Mouse (Mus musculus): ENCODE results near the gene Efna5. TPM values are rescaled to one million over a fixed set of nuclear protein-coding genes. Genes with fewer than 3 reads are reported as not detected.

The Efna5 gene
- total and polyA plus RNA-seq, 3 experiments = 0.04 to 0.23 TPM; not detected in 1

GRCm38 (mm10) chr17:62562439-62562838 is 318.7 kb downstream of the Efna5 start:
- no peak for DNase-seq (ENCODE audit: extremely low read depth)

GRCm38 (mm10) chr17:62557215-62557614 is 323.9 kb downstream of the Efna5 start:
- Histone ChIP-seq H3K4me2 (ENCODE audit: insufficient read depth, low read depth, poor library complexity, severe bottlenecking) (no peak overlapping the region), H3K4me1 (ENCODE audit: control insufficient read depth in 1 of 2, insufficient read depth in 2 of 2) (no peaks in the 10 kb centered on the region), H3K27me3 (replicated peaks) (no peaks in the 10 kb centered on the region), H3K79me2 (replicated peaks; ENCODE audit: control insufficient read depth, extremely low read depth, insufficient read depth, poor library complexity, severe bottlenecking) (no peaks in the 10 kb centered on the region), H3K36me3 (replicated peaks in 1 of 2; ENCODE audit: control insufficient read depth in 1 of 2, insufficient read depth in 1 of 2, low read length in 1 of 2) (no peaks in the 10 kb centered on the region), H3K4me3 (replicated peaks in 1 of 3; ENCODE audit: low read depth in 2 of 3, low read length in 2 of 3, poor library complexity in 1 of 3) (no peak overlapping the region), H3K9me3 (replicated peaks; ENCODE audit: low read length) (peaks cover 22% of the 10 kb centered on the region), H3K9ac (ENCODE audit: insufficient read depth, low read depth) (no peak overlapping the region), H3K27ac (ENCODE audit: insufficient read depth, low read depth) (no peak overlapping the region)
- DNase-seq (ENCODE audit: extremely low read depth) = no peak
- TF ChIP-seq RAD21 (IDR thresholded peaks at IDR 0.05; ENCODE audit: low read depth, low read length) (no peak), TBP (conservative IDR thresholded peaks at IDR 0.05; ENCODE audit: low read depth, low read length) (no peak), MXI1 (IDR thresholded peaks at IDR 0.05; ENCODE audit: low read depth, low read length) (no peak), NELFE (IDR thresholded peaks at IDR 0.05; ENCODE audit: low read depth, low read length) (no peak), BHLHE40 (IDR thresholded peaks at IDR 0.05; ENCODE audit: low read depth, low read length) (no peak), ELF1 (IDR thresholded peaks at IDR 0.05; ENCODE audit: low read depth, low read length) (no peak), CTCF (conservative IDR thresholded peaks at IDR 0.05 in 1 of 2, IDR thresholded peaks at IDR 0.05 in 1 of 2; ENCODE audit: low read depth in 2 of 2, low read length in 2 of 2) (no peak), UBTF (IDR thresholded peaks at IDR 0.05; ENCODE audit: low read depth, low read length) (no peak), ETS1 (conservative IDR thresholded peaks at IDR 0.05; ENCODE audit: low read depth, low read length) (no peak), ZC3H11A (IDR thresholded peaks at IDR 0.05; ENCODE audit: low read depth, low read length) (no peak), MYC (IDR thresholded peaks at IDR 0.05; ENCODE audit: low read depth, low read length) (no peak), GABPA (IDR thresholded peaks at IDR 0.05; ENCODE audit: insufficient replicate concordance, low read depth, low read length) (no peak), MAZ (IDR thresholded peaks at IDR 0.05; ENCODE audit: low read depth, low read length) (no peak), ZMIZ1 (IDR thresholded peaks at IDR 0.05; ENCODE audit: low read depth, low read length) (no peak), JUND (conservative IDR thresholded peaks at IDR 0.05; ENCODE audit: low read depth, low read length) (no peak), MAX (IDR thresholded peaks at IDR 0.05; ENCODE audit: low read length) (no peak), ZNF384 (IDR thresholded peaks at IDR 0.05; ENCODE audit: low read depth, low read length) (no peak), MAFK (IDR thresholded peaks at IDR 0.05; ENCODE audit: insufficient replicate concordance, low read length) (no peak), TCF12 (IDR thresholded peaks at IDR 0.05; ENCODE audit: low read depth, low read length) (no peak), USF1 (IDR thresholded peaks at IDR 0.05; ENCODE audit: low read depth, low read length) (no peak)
- dilution Hi-C loops (cut with MboI; ENCODE audit: extremely low pct_ligation_motif_present, extremely low pct_unique_long_range_greater_than_20kb, low sequenced_read_pairs) (no loop called here), in situ Hi-C loops (cut with MboI; ENCODE audit: low pct_ligation_motif_present, low pct_unique_long_range_greater_than_20kb, low sequenced_read_pairs) (no loop called here)

More at GRCm38 (mm10) chr17:62562439-62562838, 318.7 kb downstream of the Efna5 start:
- Histone ChIP-seq H3K36me3 (replicated peaks in 1 of 2; ENCODE audit: control insufficient read depth in 1 of 2, insufficient read depth in 1 of 2, low read length in 1 of 2) (no peaks in the 10 kb centered on the region), H3K4me3 (replicated peaks in 1 of 3; ENCODE audit: low read depth in 2 of 3, low read length in 2 of 3, poor library complexity in 1 of 3) (no peak overlapping the region), H3K79me2 (replicated peaks; ENCODE audit: control insufficient read depth, extremely low read depth, insufficient read depth, poor library complexity, severe bottlenecking) (no peaks in the 10 kb centered on the region), H3K9ac (ENCODE audit: insufficient read depth, low read depth) (no peak overlapping the region), H3K4me1 (ENCODE audit: control insufficient read depth in 1 of 2, insufficient read depth in 2 of 2) (no peaks in the 10 kb centered on the region), H3K9me3 (replicated peaks; ENCODE audit: low read length) (peaks cover 25% of the 10 kb centered on the region), H3K27ac (ENCODE audit: insufficient read depth, low read depth) (no peak overlapping the region), H3K27me3 (replicated peaks) (no peaks in the 10 kb centered on the region), H3K4me2 (ENCODE audit: insufficient read depth, low read depth, poor library complexity, severe bottlenecking) (no peak overlapping the region)
- in situ Hi-C loops (cut with MboI; ENCODE audit: low pct_ligation_motif_present, low pct_unique_long_range_greater_than_20kb, low sequenced_read_pairs) = no loop called here
- no peak for TF ChIP-seq UBTF (IDR thresholded peaks at IDR 0.05; ENCODE audit: low read depth, low read length)
- TF ChIP-seq SMC3 (IDR thresholded peaks at IDR 0.05; ENCODE audit: low read depth, low read length) = no peak
- TF ChIP-seq ETS1 (conservative IDR thresholded peaks at IDR 0.05; ENCODE audit: low read depth, low read length) = no peak
- no peak for TF ChIP-seq USF1 (IDR thresholded peaks at IDR 0.05; ENCODE audit: low read depth, low read length)
- no peak for TF ChIP-seq BHLHE40 (IDR thresholded peaks at IDR 0.05; ENCODE audit: low read depth, low read length)
- TF ChIP-seq ZNF384 (IDR thresholded peaks at IDR 0.05; ENCODE audit: low read depth, low read length) = no peak
- no peak for TF ChIP-seq CHD1 (IDR thresholded peaks at IDR 0.05; ENCODE audit: low read depth, low read length)
- no peak for TF ChIP-seq GABPA (IDR thresholded peaks at IDR 0.05; ENCODE audit: insufficient replicate concordance, low read depth, low read length)
- TF ChIP-seq MXI1 (IDR thresholded peaks at IDR 0.05; ENCODE audit: low read depth, low read length) = no peak
- dilution Hi-C loops (cut with MboI; ENCODE audit: extremely low pct_ligation_motif_present, extremely low pct_unique_long_range_greater_than_20kb, low sequenced_read_pairs) = no loop called here

All from CH12.LX (cell line).